Mouse (Mus musculus) Patski (cell line): ENCODE results near the gene Efcab2. TPM values are rescaled to one million over a fixed set of nuclear protein-coding genes. Genes with fewer than 3 reads are reported as not detected.
A peak's percentile ranks its signal among the peaks of the same experiment; 100 is the strongest.

Source experiments
- ATAC-seq: fragments of 100-300 bp; one replicate; pipeline ENCODE4 v1.8.0; 2021
- CTCF ChIA-PET: fragments of 350-600 bp; sonication (Branson Sonifier 250); formaldehyde crosslinking; loops from one replicate; lab custom pipeline; 2022; ENCODE audit warnings: inconsistent platforms; lab: Charles Lee
- POLR2A ChIA-PET: fragments of 350-600 bp; sonication (Branson Sonifier 250); formaldehyde crosslinking; loops from one replicate; lab custom pipeline; 2022; ENCODE audit warnings: antibody characterized with exemption, inconsistent platforms; lab: Charles Lee
- DNase-seq: peaks from one replicate; pipeline ENCODE4 v3.0.0-alpha.2; 2011; ENCODE audit warnings: low read depth, low spot score
- H3K27me3 ChIP-seq: fragments of 371-371 bp; one replicate; pipeline ENCODE4 v1.5.1; 2021
- CTCF ChIP-seq: fragments of 100-300 bp; IDR thresholded peaks from one replicate; pipeline ENCODE4 v1.5.1; 2021
- in situ Hi-C: fragments of 300-500 bp; cut with MboI; formaldehyde crosslinking; loops from 3 replicates; pipeline ENCODE4 v1.11.1; 2018; ENCODE audit warnings: low pct_unique_long_range_greater_than_20kb, mixed read lengths
- polyA plus RNA-seq: library from polyadenylated mRNA; unstranded; gene quantifications from one replicate; pipeline ENCODE4 v1.2.3, GENCODE M21; 2021

Gene Efcab2
- polyA plus RNA-seq, 1 experiment from 2014 or later = 3.7 TPM

GRCm38 (mm10) chr1:178529512-178530300, 123.8 kb downstream of the Efcab2 start:
- CTCF ChIA-PET = interaction anchor here (1.0 to 2.0 kb wide), 10 partner anchors 16 to 613 kb away, joined by 3 to 8 read pairs (median 3); no protein-coding TSS in a partner anchor
- DNase-seq (no peak), ATAC-seq (no peak)
- no peak for TF ChIP-seq CTCF
- POLR2A ChIA-PET = no interaction called here
- in situ Hi-C loops = loop anchor here (5.0 to 10.0 kb wide), 6 partner anchors 73 to 948 kb away; no protein-coding TSS in a partner anchor
- H3K27me3 ChIP-seq = no peaks in the 10 kb centered on the region

DNA sequence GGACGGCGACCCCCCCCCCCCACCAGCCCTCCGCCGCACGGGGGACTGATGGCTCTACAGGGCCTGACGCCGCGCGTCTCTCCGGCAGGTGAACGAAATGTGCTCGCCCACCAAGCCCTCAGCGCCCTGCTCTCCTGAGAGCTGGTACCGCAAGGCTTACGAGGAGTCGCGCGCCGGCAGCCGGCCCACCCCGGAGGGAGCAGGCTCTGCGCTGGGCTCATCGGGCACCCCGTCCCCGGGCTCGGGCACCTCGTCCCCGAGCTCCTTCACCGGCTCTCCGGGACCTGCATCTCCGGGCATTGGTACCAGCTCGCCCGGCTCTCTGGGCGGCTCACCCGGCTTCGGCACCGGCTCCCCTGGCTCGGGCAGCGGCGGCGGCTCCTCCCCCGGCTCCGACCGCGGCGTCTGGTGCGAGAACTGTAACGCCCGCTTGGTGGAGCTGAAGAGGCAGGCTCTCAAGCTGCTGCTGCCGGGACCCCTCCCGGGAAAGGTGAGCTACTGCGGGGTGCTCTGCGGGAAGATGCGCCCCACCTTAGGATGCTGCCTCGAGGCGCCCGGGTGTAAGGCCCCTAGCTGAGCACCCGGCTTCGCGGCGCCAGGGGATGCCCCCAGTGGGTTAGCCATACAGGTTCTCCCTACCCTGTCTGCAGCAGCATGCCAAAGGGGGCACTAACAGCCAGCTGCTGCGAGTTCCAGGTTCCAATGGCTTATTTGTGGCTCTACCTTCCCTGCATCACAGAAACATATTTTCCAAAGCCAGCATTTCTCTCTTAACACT, 124.6 kb downstream of the Efcab2 start:
- peak; percentile 49 for ATAC-seq
- no peak for TF ChIP-seq CTCF
- CTCF ChIA-PET = interaction anchor here (0.7 to 2.0 kb wide), 12 partner anchors 16 to 947 kb away, joined by 3 to 8 read pairs (median 4); no protein-coding TSS in a partner anchor

More for the DNA sequence above, 124.6 kb downstream of the Efcab2 start:
- DNase-seq = no peak
- POLR2A ChIA-PET = no interaction called here
- H3K27me3 ChIP-seq = no peaks in the 10 kb centered on the region
- in situ Hi-C loops = loop anchor here (5.0 kb wide), 1 partner anchor 72 kb away; no protein-coding TSS in a partner anchor

Other genes starting within 250 kb of the Efcab2 start
- 17.4 TPM for gene Desi2, start 218.7 kb upstream of the Efcab2 start, polyA plus RNA-seq
- gene Cox20, start 87.0 kb upstream of the Efcab2 start, polyA plus RNA-seq = 98.4 TPM
- 500 TPM for gene Hnrnpu, start 68.3 kb upstream of the Efcab2 start, polyA plus RNA-seq
- gene Kif26b, start 123.0 kb downstream of the Efcab2 start, polyA plus RNA-seq = 6.5 TPM